Mouse (Mus musculus) brown adipose tissue, adult 24 weeks (tissue): ENCODE measurements at regions not wholly inside any gene's neighbourhood (a gene's known extent, or its start where the extent isn't known, plus 50 kb on each side); places are given as distances from the start of the nearest gene placed in this dataset.

ENCODE experiments used
- H3K27ac ChIP-seq: fragments of 200-500 bp; replicated peaks from 2 replicates; pipeline ENCODE4 v1.5.1; 2012; ENCODE audit warnings: low read depth, mild to moderate bottlenecking, low read length
- H3K4me1 ChIP-seq: fragments of 200-500 bp; 2 replicates; pipeline ENCODE4 v1.6.1; 2012; ENCODE audit warnings: low read length, mixed read lengths; ENCODE audit not compliant: control insufficient read depth, insufficient read depth, insufficient read length
- H3K4me3 ChIP-seq: fragments of 200-500 bp; 2 replicates; pipeline ENCODE4 v1.5.1; 2012; ENCODE audit warnings: low read depth, mild to moderate bottlenecking, low read length, moderate library complexity; ENCODE audit not compliant: insufficient read depth

DNA sequence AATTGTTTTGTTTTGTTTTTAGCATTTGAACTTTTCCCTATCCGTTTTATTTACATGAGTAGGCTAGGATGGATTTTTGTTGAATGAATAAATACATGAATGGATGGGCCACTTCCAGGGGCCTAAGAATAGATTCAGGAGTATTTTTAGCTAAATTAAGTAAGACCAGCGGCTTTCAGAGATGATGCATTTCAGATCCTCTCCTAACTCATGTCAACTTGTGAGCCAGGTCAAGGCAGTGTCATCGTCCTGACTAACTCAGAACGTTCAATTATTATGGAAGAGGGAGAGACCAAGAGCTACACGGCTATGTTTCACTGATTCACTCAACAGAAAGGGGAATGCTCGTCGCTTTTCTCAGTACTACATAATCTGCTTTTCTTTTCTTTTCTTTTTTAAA is 75.5 kb upstream of the Tsc22d2 start:
- H3K27ac ChIP-seq = no peak overlapping the region
- H3K4me3 ChIP-seq = no peak overlapping the region
- no peaks in the 10 kb centered on the region for H3K4me1 ChIP-seq

GRCm38 (mm10) chr3:58342096-58342495 is 72.4 kb upstream of the Tsc22d2 start:
- Histone ChIP-seq H3K27ac (no peak overlapping the region), H3K4me3 (no peak overlapping the region), H3K4me1 (no peaks in the 10 kb centered on the region)

GRCm38 (mm10) chr3:58362563-58362962 is 52.0 kb upstream of the Tsc22d2 start:
- no peaks in the 10 kb centered on the region for H3K4me1 ChIP-seq
- H3K4me3 ChIP-seq = no peak overlapping the region
- H3K27ac ChIP-seq = no peak overlapping the region

- no peak overlapping the region for H3K27ac ChIP-seq
These were observed 50.0 kb upstream of the Tsc22d2 start for GRCm38 (mm10) chr3:58364526-58364925.

More at GRCm38 (mm10) chr3:58364526-58364925, 50.0 kb upstream of the Tsc22d2 start:
- no peaks in the 10 kb centered on the region for H3K4me1 ChIP-seq
- no peak overlapping the region for H3K4me3 ChIP-seq
